Mouse (Mus musculus) testis, adult 2 months (tissue): Measurements from ENCODE around the gene Armc10. TPM values are rescaled to one million over a fixed set of nuclear protein-coding genes. Genes with fewer than 3 reads are reported as not detected.

ENCODE experiments used
- H3K27ac ChIP-seq: fragments of 200-500 bp; 2 replicates; pipeline ENCODE4 v1.5.1; 2012; ENCODE audit warnings: low read depth, low read length; ENCODE audit not compliant: control insufficient read depth, insufficient read depth
- H3K27me3 ChIP-seq: fragments of 200-500 bp; 2 replicates; pipeline ENCODE4 v1.6.1; 2012; ENCODE audit warnings: mild to moderate bottlenecking, low read length, moderate library complexity; ENCODE audit not compliant: control insufficient read depth, insufficient read depth
- H3K36me3 ChIP-seq: fragments of 200-500 bp; 2 replicates; pipeline ENCODE4 v1.6.1; 2012; ENCODE audit warnings: mild to moderate bottlenecking, low read length; ENCODE audit not compliant: control insufficient read depth, insufficient read depth
- H3K4me1 ChIP-seq: fragments of 200-500 bp; 2 replicates; pipeline ENCODE4 v1.6.1; 2012; ENCODE audit warnings: low read length; ENCODE audit not compliant: control insufficient read depth, insufficient read depth
- H3K4me3 ChIP-seq: fragments of 200-500 bp; 2 replicates; pipeline ENCODE4 v1.5.1; 2012; ENCODE audit warnings: low read depth, mild to moderate bottlenecking, low read length, moderate library complexity, mixed read lengths; ENCODE audit not compliant: control insufficient read depth
- CTCF ChIP-seq: fragments of 200-500 bp; IDR thresholded peaks from 2 replicates; pipeline ENCODE4 v1.5.1; 2012; ENCODE audit warnings: low read depth, mild to moderate bottlenecking, inconsistent platforms, low read length, moderate library complexity; ENCODE audit not compliant: control insufficient read depth, insufficient read depth, insufficient replicate concordance
- POLR2A ChIP-seq: fragments of 200-500 bp; IDR thresholded peaks from 2 replicates; pipeline ENCODE4 v1.6.1; 2012; ENCODE audit warnings: low read depth, mild to moderate bottlenecking, inconsistent platforms, low read length, moderate library complexity; ENCODE audit not compliant: control insufficient read depth
- polyA plus RNA-seq: library from polyadenylated mRNA; depleted of rRNA; stranded (reverse); fragments of >200 nt; gene quantifications from 2 replicates; pipeline ENCODE4 v1.2.3, GENCODE M21; 2012

The Armc10 gene
- polyA plus RNA-seq, 1 experiment: 8.9 TPM

- Histone ChIP-seq H3K27me3 (no peaks in the 10 kb centered on the region), H3K4me1 (no peaks in the 10 kb centered on the region), H3K27ac (no peak overlapping the region), H3K36me3 (no peaks in the 10 kb centered on the region), H3K4me3 (no peak overlapping the region)
- no peak for TF ChIP-seq CTCF
- no peak for TF ChIP-seq POLR2A
Observed at GRCm38 (mm10) chr5:21616450-21617009, 29.1 kb upstream of the Armc10 start.

- H3K36me3 ChIP-seq: no peaks in the 10 kb centered on the region
- H3K4me1 ChIP-seq: no peaks in the 10 kb centered on the region
- no peak for TF ChIP-seq CTCF
- TF ChIP-seq POLR2A: no peak
Observed at GRCm38 (mm10) chr5:21625916-21626315, 19.7 kb upstream of the Armc10 start.

GRCm38 (mm10) chr5:21640961-21641360 lies 4.7 kb upstream of the Armc10 start:
- no peaks in the 10 kb centered on the region for H3K36me3 ChIP-seq
- H3K4me3 ChIP-seq: no peak overlapping the region
- H3K27ac ChIP-seq: no peak overlapping the region
- H3K4me1 ChIP-seq: peaks cover 7% of the 10 kb centered on the region
- TF ChIP-seq POLR2A (no peak), CTCF (no peak)
- H3K27me3 ChIP-seq: no peaks in the 10 kb centered on the region

More at GRCm38 (mm10) chr5:21625916-21626315, 19.7 kb upstream of the Armc10 start:
- H3K27me3 ChIP-seq: no peaks in the 10 kb centered on the region
- no peak overlapping the region for H3K4me3 ChIP-seq
- H3K27ac ChIP-seq: no peak overlapping the region

- H3K4me3 ChIP-seq: peak overlapping the region; percentile 75
- H3K27ac ChIP-seq: no peak overlapping the region
- H3K4me1 ChIP-seq: peaks cover 9% of the 10 kb centered on the region
- H3K27me3 ChIP-seq: no peaks in the 10 kb centered on the region
- TF ChIP-seq CTCF (no peak), POLR2A (no peak)
- H3K36me3 ChIP-seq: no peaks in the 10 kb centered on the region
Observed at GRCm38 (mm10) chr5:21643606-21644005, 2.0 kb upstream of the Armc10 start.

DNA sequence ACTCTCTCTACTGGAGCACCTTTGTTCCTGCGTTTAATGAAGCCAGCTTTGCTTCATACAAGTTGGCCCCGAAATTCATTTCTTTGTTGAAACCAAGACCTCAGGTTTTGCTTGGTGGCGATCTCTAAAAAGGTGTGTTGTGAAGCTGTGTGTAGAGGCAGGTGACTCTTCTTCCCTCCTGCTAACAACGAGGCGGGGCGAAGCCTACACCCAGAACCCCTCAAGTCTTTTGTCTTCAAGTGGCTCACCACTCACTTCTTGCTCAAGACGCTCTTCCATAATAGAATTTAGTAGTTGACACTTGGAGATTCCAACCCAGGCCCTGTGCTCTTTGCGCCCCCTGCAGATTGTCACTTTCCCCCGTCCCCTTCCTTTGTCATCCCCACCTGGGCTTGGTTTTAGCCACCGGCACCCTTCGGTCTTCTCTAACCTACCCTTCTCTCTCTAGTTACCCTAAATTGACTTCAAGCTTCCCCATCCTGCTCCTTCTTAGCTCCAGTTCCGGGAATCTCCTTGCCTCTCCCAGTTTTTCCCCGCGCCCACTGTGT lies 648 bp upstream of the Armc10 start:
- TF ChIP-seq CTCF (no peak), POLR2A (no peak)
- Histone ChIP-seq H3K4me1 (peaks cover 9% of the 10 kb centered on the region), H3K36me3 (no peaks in the 10 kb centered on the region), H3K4me3 (peak overlapping the region; percentile 95), H3K27ac (peak overlapping the region; percentile 75), H3K27me3 (no peaks in the 10 kb centered on the region)

DNA sequence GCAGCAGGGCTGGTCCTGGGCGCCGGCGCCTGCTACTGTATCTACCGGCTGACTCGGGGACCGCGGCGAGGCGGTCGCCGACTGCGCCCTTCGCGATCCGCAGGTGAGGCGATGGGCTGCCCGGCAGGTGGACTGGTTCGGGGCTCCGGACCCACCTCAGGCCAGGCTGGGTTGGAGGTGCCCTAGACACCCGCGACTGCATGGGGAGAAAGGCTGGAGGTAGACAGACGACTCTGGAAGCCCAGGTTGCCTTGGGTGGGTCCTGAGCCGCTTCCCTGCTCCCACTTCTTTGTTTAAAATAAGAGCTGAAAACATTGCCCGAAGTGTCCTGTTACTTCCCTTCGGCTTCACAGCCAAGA lies 499 bp downstream of the Armc10 start:
- TF ChIP-seq CTCF (no peak), POLR2A (no peak)

DNA sequence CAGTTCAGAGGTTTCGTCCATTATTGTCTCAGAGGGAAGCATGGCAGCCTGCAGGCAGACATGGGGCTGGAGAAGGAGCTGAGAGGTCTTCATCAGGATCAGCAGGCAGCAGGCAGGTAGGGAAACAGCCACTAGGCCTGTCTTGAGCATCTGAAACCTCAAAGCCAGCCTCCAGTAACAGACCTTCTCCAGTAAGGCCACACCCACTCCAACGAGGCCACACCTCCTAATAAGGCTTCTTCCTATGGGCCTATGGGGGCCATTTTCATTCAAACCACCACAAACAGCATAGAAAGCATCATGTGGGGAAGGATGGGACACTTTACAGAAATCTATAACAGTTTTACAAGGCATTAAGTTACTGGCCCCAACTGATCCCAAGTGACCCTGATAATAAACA lies 5.1 kb downstream of the Armc10 start:
- Histone ChIP-seq H3K27ac (no peak overlapping the region), H3K36me3 (no peaks in the 10 kb centered on the region), H3K27me3 (no peaks in the 10 kb centered on the region), H3K4me3 (no peak overlapping the region), H3K4me1 (peaks cover 2% of the 10 kb centered on the region)
- TF ChIP-seq POLR2A: no peak

More for the DNA sequence above, 499 bp downstream of the Armc10 start:
- H3K4me1 ChIP-seq: peaks cover 9% of the 10 kb centered on the region
- no peaks in the 10 kb centered on the region for H3K36me3 ChIP-seq
- no peaks in the 10 kb centered on the region for H3K27me3 ChIP-seq
- peak overlapping the region; percentile 95 for H3K4me3 ChIP-seq
- H3K27ac ChIP-seq: peak overlapping the region; percentile 67; the same call in 1 of the 2 replicates
